Mouse (Mus musculus) urinary bladder, postnatal 36 days (tissue): ENCODE measurements around the gene Taf9.

Experiments used
- DNase-seq, 2 experiments: peaks; one replicate each; pipeline ENCODE4 v3.0.0; 2022; ENCODE audit warnings: low spot score in 2 of 2, mixed read lengths in 1 of 2

Gene Taf9

GRCm38 (mm10) chr13:100669291-100670022, 18.1 kb downstream of the Taf9 start, which contains the start of gene Ccdc125:
Ccdc125 (plus strand) TSS chr13:100669717.
- DNase-seq = peak; percentile 18 to 39

- no peak for DNase-seq
Measured at GRCm38 (mm10) chr13:100670181-100670741, 18.9 kb downstream of the Taf9 start.

GRCm38 (mm10) chr13:100675936-100676635, 24.7 kb downstream of the Taf9 start:
- DNase-seq = no peak

GRCm38 (mm10) chr13:100681615-100682014, 30.2 kb downstream of the Taf9 start:
- no peak for DNase-seq

GRCm38 (mm10) chr13:100682837-100683236, 31.5 kb downstream of the Taf9 start:
- no peak for DNase-seq

- no peak for DNase-seq
Measured at GRCm38 (mm10) chr13:100684355-100684754, 33.0 kb downstream of the Taf9 start.

- no peak for DNase-seq
Measured at GRCm38 (mm10) chr13:100687513-100687912, 36.1 kb downstream of the Taf9 start.

GRCm38 (mm10) chr13:100697541-100697940, 46.2 kb downstream of the Taf9 start:
- DNase-seq = no peak

GRCm38 (mm10) chr13:100698866-100699265, 47.5 kb downstream of the Taf9 start:
- DNase-seq = no peak

- DNase-seq = no peak
Measured at GRCm38 (mm10) chr13:100703468-100703867, 52.1 kb downstream of the Taf9 start.
